Mouse (Mus musculus) hindbrain, postnatal 0 days (tissue): ENCODE results near the gene Cntnap4. TPM values are rescaled to one million over a fixed set of nuclear protein-coding genes. Genes with fewer than 3 reads are reported as not detected.

Experiments
- ATAC-seq: fragments of 200-750 bp; cut with Nextera tagmentation; 2 replicates; pipeline ENCODE4 v1.8.0; 2017; ENCODE audit warnings: mild to moderate bottlenecking, moderate TSS enrichment, moderate library complexity
- DNase-seq: peaks from one replicate; pipeline ENCODE4 v3.0.0-alpha.2; 2015; ENCODE audit warnings: low spot score
- H3K27ac ChIP-seq: fragments of 300-500 bp; sonication (generic); 2 replicates; pipeline ENCODE4 v1.5.1; 2014; ENCODE audit warnings: mild to moderate bottlenecking
- H3K27me3 ChIP-seq: fragments of 300-500 bp; sonication (generic); 2 replicates; pipeline ENCODE4 v1.6.1; 2014; ENCODE audit warnings: low read length, mixed read lengths; ENCODE audit not compliant: insufficient read depth
- H3K36me3 ChIP-seq: fragments of 300-500 bp; sonication (generic); 2 replicates; pipeline ENCODE4 v1.6.1; 2014; ENCODE audit warnings: low read length, mixed read lengths; ENCODE audit not compliant: insufficient read depth
- H3K4me1 ChIP-seq: fragments of 300-500 bp; sonication (generic); 2 replicates; pipeline ENCODE4 v1.6.1; 2014; ENCODE audit warnings: antibody characterized with exemption, low read length, mixed read lengths; ENCODE audit not compliant: insufficient read depth
- H3K4me2 ChIP-seq: fragments of 300-500 bp; sonication (generic); 2 replicates; pipeline ENCODE4 v1.6.1; 2014; ENCODE audit warnings: low read depth, mild to moderate bottlenecking, low read length, moderate library complexity, mixed read lengths
- H3K4me3 ChIP-seq: fragments of 300-500 bp; sonication (generic); 2 replicates; pipeline ENCODE4 v1.5.1; 2014; ENCODE audit warnings: low read length
- H3K9ac ChIP-seq: fragments of 300-500 bp; sonication (generic); replicated peaks from 2 replicates; pipeline ENCODE4 v1.6.1; 2014; ENCODE audit warnings: mild to moderate bottlenecking, low read length, moderate library complexity, mixed read lengths
- H3K9me3 ChIP-seq: fragments of 300-500 bp; sonication (generic); 2 replicates; pipeline ENCODE4 v1.6.1; 2016; ENCODE audit warnings: low read length, mixed read lengths
- CTCF ChIP-seq: IDR thresholded peaks from 2 replicates; pipeline ENCODE4 v1.5.1; 2016; ENCODE audit warnings: antibody characterized with exemption, control low read depth, low read depth
- WGBS: fragments of 180-500 bp; shearing (Covaris S2); extraction: QIAGEN DNeasy Blood & Tissue Kit; methylation state at CpG from one replicate; pipeline ENCODE4 v1.1.7; 2014; 5-methylcytosine and 5-hydroxymethylcytosine counted together
- polyA plus RNA-seq: library from polyadenylated mRNA; unstranded; fragments of >200 nt; fragmentation: Nextera tagmentation; extraction: Ambion mirVana; gene quantifications from 2 replicates; pipeline ENCODE4 v1.2.1, GENCODE M21; 2015
- total RNA-seq: library from RNA; depleted of rRNA; stranded (reverse); fragments of >200 nt; gene quantifications from 2 replicates; pipeline ENCODE4 v1.2.3, GENCODE M21; 2014; rRNA removed

Gene Cntnap4
- total RNA-seq (37.8 and 43.0 TPM in 2 replicates), polyA plus RNA-seq (15.8 and 16.6 TPM in 2 replicates)

- peak within 1 kb of the TSS; percentile 55 for H3K4me3 ChIP-seq
- no peaks in the 10 kb centered on the region for H3K36me3 ChIP-seq
- WGBS = under 1% methylated on average over 18 of the region's 18 CpGs
- H3K9ac ChIP-seq = peak within 1 kb of the TSS; percentile 54
- H3K27me3 ChIP-seq = no peaks in the 10 kb centered on the region
- no peaks in the 10 kb centered on the region for H3K9me3 ChIP-seq
- peak; percentile 85 for ATAC-seq
- TF ChIP-seq CTCF = no peak
- peak; percentile 77 for DNase-seq
- H3K4me1 ChIP-seq = no peaks in the 10 kb centered on the region
- peak within 1 kb of the TSS; percentile 80 for H3K27ac ChIP-seq
- H3K4me2 ChIP-seq = peak within 1 kb of the TSS; percentile 60
Observed at GRCm38 (mm10) chr8:112569471-112570141, at the start of gene Cntnap4. Gene Cntnap4, plus strand, starts transcription at chr8:112570043.

- H3K9me3 ChIP-seq = no peaks in the 10 kb centered on the region
- H3K9ac ChIP-seq = no peak overlapping the region
- H3K27me3 ChIP-seq = no peaks in the 10 kb centered on the region
- H3K27ac ChIP-seq = no peak overlapping the region
- H3K36me3 ChIP-seq = no peaks in the 10 kb centered on the region
- ATAC-seq = no peak
- no peaks in the 10 kb centered on the region for H3K4me1 ChIP-seq
- WGBS = 32% methylated on average over 4 of the region's 4 CpGs
- H3K4me3 ChIP-seq = no peak overlapping the region
- no peak overlapping the region for H3K4me2 ChIP-seq
- peak; percentile 57 for DNase-seq
- no peak for TF ChIP-seq CTCF
Observed at GRCm38 (mm10) chr8:112557376-112557775, 12.5 kb upstream of the Cntnap4 start.

GRCm38 (mm10) chr8:112570541-112570940 lies 698 bp downstream of the Cntnap4 start:
- DNase-seq = peak; percentile 50
- 9% methylated on average over 6 of the region's 6 CpGs for WGBS

GRCm38 (mm10) chr8:112571337-112571904 lies 1.6 kb downstream of the Cntnap4 start:
- no peak overlapping the region; the same call in 1 of the 2 replicates for H3K27ac ChIP-seq
- H3K4me2 ChIP-seq = peak overlapping the region; percentile 60

More at GRCm38 (mm10) chr8:112570541-112570940, 698 bp downstream of the Cntnap4 start:
- Histone ChIP-seq H3K4me1 (no peaks in the 10 kb centered on the region), H3K4me2 (peak overlapping the region; percentile 60), H3K9ac (peak overlapping the region; percentile 48; the same call in 1 of the 2 replicates), H3K27ac (0 out of 2 replicates have a peak overlapping the region, but pooled peaks have one; percentile 80), H3K9me3 (no peaks in the 10 kb centered on the region), H3K4me3 (peak overlapping the region; percentile 55), H3K27me3 (no peaks in the 10 kb centered on the region), H3K36me3 (no peaks in the 10 kb centered on the region)
- ATAC-seq = 0 out of 2 replicates have a peak, but pooled peaks have one; percentile 27
- peak; percentile 5; the same call in 1 of the 2 replicates for TF ChIP-seq CTCF

GRCm38 (mm10) chr8:112581473-112581872 lies 11.6 kb downstream of the Cntnap4 start:
- Histone ChIP-seq H3K4me3 (no peak overlapping the region), H3K4me2 (no peak overlapping the region), H3K4me1 (no peaks in the 10 kb centered on the region), H3K36me3 (no peaks in the 10 kb centered on the region), H3K27me3 (no peaks in the 10 kb centered on the region), H3K9ac (no peak overlapping the region), H3K27ac (0 out of 2 replicates have a peak overlapping the region, but pooled peaks have one; percentile 3), H3K9me3 (no peaks in the 10 kb centered on the region)
- DNase-seq = peak; percentile 53
- 43% methylated on average over 6 of the region's 6 CpGs for WGBS
- ATAC-seq = no peak; the same call in 1 of the 2 replicates
- TF ChIP-seq CTCF = no peak

More at GRCm38 (mm10) chr8:112571337-112571904, 1.6 kb downstream of the Cntnap4 start:
- DNase-seq (peak; percentile 91), ATAC-seq (peak; percentile 82)
- Histone ChIP-seq H3K9me3 (no peaks in the 10 kb centered on the region), H3K27me3 (no peaks in the 10 kb centered on the region), H3K36me3 (no peaks in the 10 kb centered on the region), H3K4me1 (no peaks in the 10 kb centered on the region), H3K4me3 (peak overlapping the region; percentile 55), H3K9ac (peak overlapping the region; percentile 10; the same call in 1 of the 2 replicates)
- TF ChIP-seq CTCF = peak; percentile 91
- 8% methylated on average over 9 of the region's 9 CpGs for WGBS

GRCm38 (mm10) chr8:112583440-112583839 lies 13.6 kb downstream of the Cntnap4 start:
- Histone ChIP-seq H3K4me2 (no peak overlapping the region), H3K4me1 (no peaks in the 10 kb centered on the region), H3K4me3 (no peak overlapping the region), H3K9ac (no peak overlapping the region), H3K27ac (no peak overlapping the region), H3K36me3 (no peaks in the 10 kb centered on the region), H3K27me3 (no peaks in the 10 kb centered on the region), H3K9me3 (no peaks in the 10 kb centered on the region)
- ATAC-seq (no peak), DNase-seq (no peak)
- no peak for TF ChIP-seq CTCF
- WGBS = 77% methylated on average over 2 of the region's 2 CpGs
